Mouse (Mus musculus) embryonic facial prominence, embryonic 15.5 days (tissue): ENCODE measurements around the gene Clec2g. TPM values are rescaled to one million over a fixed set of nuclear protein-coding genes. Genes with fewer than 3 reads are reported as not detected.
"Not testable (repeated sequence)": the region's sequence is repeated elsewhere in the genome, so short reads cannot be mapped to it uniquely, and the experiment has no call there.

Source experiments
- ATAC-seq: fragments of 200-750 bp; cut with Nextera tagmentation; 2 replicates; pipeline ENCODE4 v1.8.0; 2017; ENCODE audit warnings: low read depth, moderate TSS enrichment; ENCODE audit not compliant: insufficient number of reproducible peaks, low FRiP score, low TSS enrichment
- H3K27ac ChIP-seq: fragments of 300-500 bp; sonication (generic); replicated peaks from 2 replicates; pipeline ENCODE4 v1.5.1; 2015; ENCODE audit warnings: mild to moderate bottlenecking, inconsistent platforms
- H3K27me3 ChIP-seq: fragments of 300-500 bp; sonication (generic); 2 replicates; pipeline ENCODE4 v1.6.1; 2015; ENCODE audit warnings: inconsistent platforms
- H3K36me3 ChIP-seq: fragments of 300-500 bp; sonication (generic); 2 replicates; pipeline ENCODE4 v1.6.1; 2015; ENCODE audit warnings: mild to moderate bottlenecking, inconsistent platforms
- H3K4me1 ChIP-seq: fragments of 300-500 bp; sonication (generic); 2 replicates; pipeline ENCODE4 v1.6.1; 2015; ENCODE audit warnings: inconsistent platforms
- H3K4me2 ChIP-seq: fragments of 300-500 bp; sonication (generic); replicated peaks from 2 replicates; pipeline ENCODE4 v1.6.1; 2015; ENCODE audit warnings: mild to moderate bottlenecking, inconsistent platforms
- H3K4me3 ChIP-seq: fragments of 300-500 bp; sonication (generic); replicated peaks from 2 replicates; pipeline ENCODE4 v1.5.1; 2015; ENCODE audit warnings: mild to moderate bottlenecking, inconsistent platforms
- H3K9ac ChIP-seq: fragments of 300-500 bp; sonication (generic); 2 replicates; pipeline ENCODE4 v1.6.1; 2015; ENCODE audit warnings: inconsistent platforms
- H3K9me3 ChIP-seq: fragments of 300-500 bp; sonication (generic); replicated peaks from 2 replicates; pipeline ENCODE4 v1.6.1; 2016; ENCODE audit warnings: inconsistent platforms
- WGBS: fragments of 180-500 bp; shearing (Covaris S2); methylation state at CpG from one replicate; pipeline ENCODE4 v1.1.7; 2015; 5-methylcytosine and 5-hydroxymethylcytosine counted together
- polyA plus RNA-seq: library from polyadenylated mRNA; unstranded; fragments of >200 nt; fragmentation: Nextera tagmentation; extraction: Ambion mirVana; gene quantifications from 2 replicates; pipeline ENCODE4 v1.2.1, GENCODE M21; 2015

Clec2g gene
- polyA plus RNA-seq, 1 experiment from 2014 or later, result 3.7 TPM

GRCm38 (mm10) chr6:128996054-128996767, 62.0 kb downstream of the Clec2g start:
- no peak overlapping the region; the same call in 1 of the 2 replicates for H3K4me2 ChIP-seq
- no peaks in the 10 kb centered on the region for H3K36me3 ChIP-seq
- no peak overlapping the region for H3K9ac ChIP-seq
- ATAC-seq, result no peak
- peaks cover 16% of the 10 kb centered on the region for H3K4me1 ChIP-seq
- H3K4me3 ChIP-seq, result no peak overlapping the region
- no peak overlapping the region for H3K27ac ChIP-seq
- H3K27me3 ChIP-seq, result no peaks in the 10 kb centered on the region
- WGBS, result 51% methylated on average over 3 of the region's 3 CpGs
- no peaks in the 10 kb centered on the region for H3K9me3 ChIP-seq

DNA sequence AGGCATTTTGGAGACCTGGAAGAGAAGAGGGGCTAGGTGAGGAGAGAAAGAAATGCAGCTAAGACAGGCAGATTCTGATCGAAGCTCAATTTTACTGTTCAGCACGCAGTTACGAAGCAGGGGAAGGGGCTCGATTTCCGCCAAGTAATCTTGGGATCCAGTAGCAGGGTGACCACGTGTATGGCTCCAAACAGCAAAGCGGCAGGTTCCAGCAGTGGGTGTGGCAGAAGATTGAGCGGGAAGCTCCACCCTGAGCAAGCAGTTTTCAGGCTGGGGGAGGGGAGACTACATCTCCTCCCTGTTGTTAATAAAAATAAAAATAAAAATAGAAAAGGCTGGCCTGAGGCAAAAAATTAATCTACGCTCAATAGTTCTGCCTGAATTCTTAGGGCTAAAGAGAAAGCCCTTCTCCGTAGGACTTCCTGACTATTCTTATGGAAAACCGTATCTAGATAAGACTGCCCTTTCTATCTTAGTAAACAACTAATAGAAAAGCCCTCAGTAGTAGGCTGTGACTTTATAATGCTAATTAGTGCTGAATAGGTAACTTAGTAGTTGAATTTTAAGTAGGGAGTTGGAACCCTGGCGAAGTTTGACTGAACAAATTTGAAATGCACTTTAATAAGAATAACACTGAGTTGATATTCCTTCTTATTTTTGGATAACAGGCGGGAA, 62.7 kb downstream of the Clec2g start:
- Histone ChIP-seq H3K27ac (no peak overlapping the region), H3K4me3 (no peak overlapping the region), H3K27me3 (no peaks in the 10 kb centered on the region), H3K9ac (no peak overlapping the region), H3K4me1 (peaks cover 16% of the 10 kb centered on the region), H3K4me2 (no peak overlapping the region; the same call in 1 of the 2 replicates), H3K9me3 (no peaks in the 10 kb centered on the region), H3K36me3 (no peaks in the 10 kb centered on the region)
- 60% methylated on average over 13 of the region's 13 CpGs for WGBS
- ATAC-seq, result no peak

- Histone ChIP-seq H3K36me3 (no peaks in the 10 kb centered on the region), H3K4me1 (peaks cover 4% of the 10 kb centered on the region; the same call in 1 of the 2 replicates), H3K4me2 (no peak overlapping the region), H3K4me3 (no peak overlapping the region), H3K27me3 (no peaks in the 10 kb centered on the region), H3K9ac (no peak overlapping the region), H3K27ac (no peak overlapping the region), H3K9me3 (no peaks in the 10 kb centered on the region)
- 84% methylated on average over 2 of the region's 2 CpGs for WGBS
- no peak for ATAC-seq
Observed at GRCm38 (mm10) chr6:129001392-129001791, 67.2 kb downstream of the Clec2g start.

DNA sequence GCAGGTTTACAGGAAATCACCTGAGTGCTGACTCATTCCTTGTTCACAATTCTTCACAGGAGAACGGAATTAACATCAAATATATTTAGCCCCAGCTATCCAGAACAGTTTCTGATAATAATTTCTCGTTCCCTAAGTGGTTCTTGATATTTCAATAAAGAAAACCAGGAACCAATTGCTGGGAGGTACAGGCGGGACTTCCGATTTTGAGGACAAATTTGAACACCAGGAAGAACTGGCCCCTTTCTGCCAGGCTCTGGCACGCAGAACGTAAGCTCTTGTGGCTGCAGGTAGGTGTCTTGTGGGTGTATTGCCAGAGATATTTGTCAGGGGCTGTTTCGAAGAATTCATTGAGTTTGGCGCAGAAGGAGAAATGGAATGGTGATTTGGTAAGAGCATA, 74.4 kb downstream of the Clec2g start:
- Histone ChIP-seq H3K4me3 (no peak overlapping the region), H3K9ac (no peak overlapping the region), H3K9me3 (no peaks in the 10 kb centered on the region), H3K36me3 (no peaks in the 10 kb centered on the region), H3K27me3 (no peaks in the 10 kb centered on the region), H3K4me2 (no peak overlapping the region), H3K4me1 (no peaks in the 10 kb centered on the region), H3K27ac (no peak overlapping the region)
- ATAC-seq, result no peak
- 85% methylated on average over 8 of the region's 8 CpGs for WGBS

- 76% methylated on average over 7 of the region's 7 CpGs for WGBS
- H3K9ac ChIP-seq, H3K4me1 ChIP-seq, ATAC-seq, H3K27ac ChIP-seq, H3K4me2 ChIP-seq, H3K9me3 ChIP-seq, H3K36me3 ChIP-seq, H3K27me3 ChIP-seq, H3K4me3 ChIP-seq: not testable (repeated sequence)
Observed at GRCm38 (mm10) chr6:129009846-129010504, 75.8 kb downstream of the Clec2g start.

DNA sequence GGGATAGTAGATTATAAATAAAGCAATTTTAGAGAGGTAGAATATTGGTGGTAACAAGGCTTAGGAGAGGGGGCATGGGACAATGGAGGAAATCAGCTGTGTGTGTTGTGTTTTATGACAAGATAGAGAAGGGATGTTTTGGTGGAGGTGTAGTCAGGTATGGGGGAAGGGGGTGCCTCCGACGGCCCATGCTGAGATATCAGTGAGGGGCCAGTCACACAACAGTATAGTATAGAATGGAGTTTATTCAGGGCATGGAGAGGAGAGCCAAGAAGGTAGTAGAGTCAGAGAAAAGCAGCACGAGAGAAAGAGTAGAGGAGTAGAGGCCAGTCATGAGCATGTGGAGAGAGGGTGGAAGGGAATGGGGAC, 76.3 kb downstream of the Clec2g start:
- ATAC-seq, result no peak
- no peak overlapping the region for H3K9ac ChIP-seq

GRCm38 (mm10) chr6:129012012-129012411, 77.8 kb downstream of the Clec2g start:
- H3K4me2 ChIP-seq, H3K9ac ChIP-seq, ATAC-seq, H3K27ac ChIP-seq, H3K4me3 ChIP-seq, H3K36me3 ChIP-seq, H3K4me1 ChIP-seq, H3K27me3 ChIP-seq, H3K9me3 ChIP-seq: not testable (repeated sequence)
- 96% methylated on average over 19 of the region's 23 CpGs for WGBS

More for the DNA sequence above, 76.3 kb downstream of the Clec2g start:
- no peak overlapping the region for H3K4me3 ChIP-seq
- no peaks in the 10 kb centered on the region for H3K27me3 ChIP-seq
- no peak overlapping the region for H3K27ac ChIP-seq
- no peaks in the 10 kb centered on the region for H3K4me1 ChIP-seq
- no peaks in the 10 kb centered on the region for H3K36me3 ChIP-seq
- H3K4me2 ChIP-seq, result no peak overlapping the region
- 82% methylated on average over 3 of the region's 3 CpGs for WGBS
- H3K9me3 ChIP-seq, result no peaks in the 10 kb centered on the region

GRCm38 (mm10) chr6:129012966-129013365, 78.8 kb downstream of the Clec2g start:
- H3K4me2 ChIP-seq, result no peak overlapping the region
- H3K9me3 ChIP-seq, result no peaks in the 10 kb centered on the region
- H3K27ac ChIP-seq, result no peak overlapping the region
- H3K4me3 ChIP-seq, result no peak overlapping the region
- H3K4me1 ChIP-seq, result no peaks in the 10 kb centered on the region
- no peak overlapping the region for H3K9ac ChIP-seq
- no peaks in the 10 kb centered on the region for H3K27me3 ChIP-seq
- WGBS, result 62% methylated on average over 1 of the region's 1 CpGs
- no peak for ATAC-seq
- no peaks in the 10 kb centered on the region for H3K36me3 ChIP-seq

GRCm38 (mm10) chr6:129013762-129014276, 79.6 kb downstream of the Clec2g start:
- H3K4me1 ChIP-seq, result no peaks in the 10 kb centered on the region

GRCm38 (mm10) chr6:129014399-129014798, 80.2 kb downstream of the Clec2g start:
- Histone ChIP-seq H3K4me1 (no peaks in the 10 kb centered on the region), H3K36me3 (no peaks in the 10 kb centered on the region), H3K4me3 (no peak overlapping the region), H3K9me3 (no peaks in the 10 kb centered on the region), H3K9ac (no peak overlapping the region), H3K27me3 (no peaks in the 10 kb centered on the region), H3K4me2 (no peak overlapping the region), H3K27ac (no peak overlapping the region)
- 61% methylated on average over 1 of the region's 1 CpGs for WGBS
- ATAC-seq, result no peak

More at GRCm38 (mm10) chr6:129013762-129014276, 79.6 kb downstream of the Clec2g start:
- Histone ChIP-seq H3K4me3 (no peak overlapping the region), H3K27me3 (no peaks in the 10 kb centered on the region), H3K9ac (no peak overlapping the region), H3K9me3 (no peaks in the 10 kb centered on the region), H3K4me2 (no peak overlapping the region), H3K36me3 (no peaks in the 10 kb centered on the region), H3K27ac (no peak overlapping the region)
- no peak for ATAC-seq
- WGBS, result 61% methylated on average over 5 of the region's 5 CpGs

GRCm38 (mm10) chr6:129027451-129028248, 93.5 kb downstream of the Clec2g start:
- H3K27me3 ChIP-seq, result no peaks in the 10 kb centered on the region
- WGBS, result 84% methylated on average over 8 of the region's 8 CpGs
- H3K4me2 ChIP-seq, result no peak overlapping the region

More at GRCm38 (mm10) chr6:129027451-129028248, 93.5 kb downstream of the Clec2g start:
- Histone ChIP-seq H3K27ac (no peak overlapping the region), H3K4me1 (no peaks in the 10 kb centered on the region), H3K36me3 (no peaks in the 10 kb centered on the region), H3K9ac (no peak overlapping the region), H3K4me3 (no peak overlapping the region), H3K9me3 (no peaks in the 10 kb centered on the region)
- no peak for ATAC-seq
